Mouse (Mus musculus): ENCODE data around the gene Iqcn. TPM values are rescaled to one million over a fixed set of nuclear protein-coding genes. Genes with fewer than 3 reads are reported as not detected.

Gene Iqcn
- polyA plus RNA-seq, 2 experiments from 2014 or later = not detected

DNA sequence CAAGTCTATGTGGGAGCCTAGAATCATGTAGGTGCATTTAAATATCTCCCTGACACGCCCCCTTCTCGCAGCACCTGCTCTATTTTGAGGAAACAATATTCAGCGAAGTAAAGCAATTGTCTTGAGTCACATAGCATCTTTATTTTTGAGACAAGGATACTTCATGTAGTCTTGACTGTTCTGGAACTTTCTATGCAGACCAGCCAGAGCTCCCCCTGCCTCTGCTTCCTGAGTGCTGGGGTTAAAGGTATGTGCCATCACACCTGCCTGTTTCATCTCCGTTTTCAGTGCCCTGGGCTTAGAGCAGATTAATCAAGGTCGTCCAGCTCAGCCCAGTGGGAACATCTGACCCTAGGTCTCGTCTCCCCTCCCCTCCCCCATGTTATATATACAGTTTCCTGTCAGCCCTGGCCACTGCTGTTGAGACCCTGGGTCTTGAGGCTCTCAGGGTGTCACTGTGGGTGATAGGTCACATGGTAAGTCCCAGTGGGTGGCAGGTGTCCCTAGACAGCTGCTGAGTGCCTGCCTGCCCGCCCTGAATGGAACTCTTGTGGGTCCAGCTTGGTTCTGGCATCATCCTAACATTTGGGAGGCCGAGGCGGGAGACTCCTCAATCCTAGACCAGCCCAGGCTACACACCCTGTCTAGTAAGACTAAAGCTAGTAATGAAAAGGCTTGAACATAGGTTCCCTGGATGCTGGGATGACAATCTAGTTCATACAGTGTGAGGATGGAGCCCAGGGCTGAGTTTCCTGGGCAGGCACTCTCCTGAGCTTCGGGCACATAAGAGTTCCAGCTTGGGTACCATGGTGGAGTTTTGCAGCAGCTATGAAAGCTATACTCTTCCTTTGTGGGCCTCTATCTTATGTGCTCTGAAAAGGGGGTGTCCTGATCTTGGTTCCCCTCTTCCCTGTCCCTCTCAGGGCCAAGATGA, 1.9 kb upstream of the Iqcn start:
- ATAC-seq = no peak

DNA sequence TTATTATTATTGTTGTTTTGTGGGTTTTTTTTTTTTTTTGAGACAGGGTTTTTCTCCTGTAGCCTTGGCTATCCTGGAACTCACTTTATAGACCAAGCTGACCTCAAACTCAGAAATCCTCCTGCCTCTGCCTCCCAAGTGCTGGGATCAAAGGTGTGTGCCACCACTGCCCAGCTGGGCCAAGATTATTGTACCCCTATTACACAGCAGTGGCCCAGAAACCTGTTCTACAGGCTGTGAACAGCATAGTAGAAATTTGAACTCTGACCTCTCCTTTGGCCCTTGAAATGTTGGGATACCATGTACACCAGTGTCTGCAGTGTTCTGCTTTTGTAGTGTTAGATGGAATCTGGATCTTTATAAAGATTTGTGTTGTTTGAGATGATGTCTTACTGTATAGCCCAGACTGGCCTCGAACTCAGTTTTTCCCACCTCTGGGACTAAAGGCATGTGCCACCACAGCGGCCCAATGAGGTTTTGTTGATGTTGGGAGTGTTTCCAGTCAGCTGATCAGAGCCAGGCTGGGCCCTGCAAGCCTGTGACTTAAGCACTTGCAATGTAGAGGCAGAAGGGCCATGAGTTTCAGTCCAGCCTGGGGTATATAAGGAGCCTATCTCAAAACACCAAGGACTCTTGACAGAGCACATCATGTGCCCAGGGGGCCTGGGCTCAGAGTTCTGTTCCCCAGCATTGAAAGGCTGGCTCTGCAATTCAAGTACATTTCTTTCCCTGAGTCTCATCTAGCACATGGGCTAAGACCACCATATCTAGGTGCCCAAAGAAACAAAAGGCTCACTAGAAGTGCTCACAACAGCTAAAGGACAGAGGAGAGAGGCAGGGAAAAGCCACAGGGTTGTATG, 1.0 kb upstream of the Iqcn start:
- ATAC-seq = no peak

DNA sequence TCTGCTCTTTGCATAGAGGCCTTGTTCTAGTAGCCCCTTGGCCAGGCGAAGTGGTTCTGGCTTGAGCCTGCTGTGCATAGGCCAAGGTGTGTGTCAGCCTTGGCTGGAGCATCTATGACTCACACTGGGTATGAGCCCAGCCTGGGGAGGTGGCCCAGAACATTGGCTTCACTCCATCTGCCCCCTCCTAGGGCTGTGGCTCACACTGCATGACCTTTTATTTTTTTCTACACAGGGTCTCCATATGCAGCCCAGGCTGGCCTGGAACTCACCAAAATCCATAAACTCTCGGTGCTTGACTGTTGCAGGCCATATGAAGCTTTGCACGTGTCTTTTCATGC, 445 bp upstream of the Iqcn start:
- no peak for ATAC-seq

DNA sequence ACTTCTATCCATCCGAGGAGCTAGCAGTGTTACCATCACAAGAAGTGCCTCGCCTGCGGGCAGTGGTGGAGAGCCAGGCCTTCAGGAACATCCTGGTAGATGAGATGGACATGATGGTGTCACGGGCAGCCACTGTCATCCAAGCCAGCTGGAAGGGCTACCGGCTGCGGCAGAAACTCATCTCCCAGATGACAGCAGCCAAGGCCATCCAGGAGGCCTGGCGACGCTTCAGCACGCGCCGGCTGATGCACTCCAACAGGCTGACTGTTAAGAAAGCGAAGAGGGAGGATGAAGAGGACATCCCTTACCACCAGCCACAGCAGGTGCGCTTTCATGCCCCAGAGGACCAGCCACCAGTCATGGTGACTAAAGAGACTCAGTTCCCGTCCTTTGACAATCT, 5.0 kb downstream of the Iqcn start:
- no peak for ATAC-seq

DNA sequence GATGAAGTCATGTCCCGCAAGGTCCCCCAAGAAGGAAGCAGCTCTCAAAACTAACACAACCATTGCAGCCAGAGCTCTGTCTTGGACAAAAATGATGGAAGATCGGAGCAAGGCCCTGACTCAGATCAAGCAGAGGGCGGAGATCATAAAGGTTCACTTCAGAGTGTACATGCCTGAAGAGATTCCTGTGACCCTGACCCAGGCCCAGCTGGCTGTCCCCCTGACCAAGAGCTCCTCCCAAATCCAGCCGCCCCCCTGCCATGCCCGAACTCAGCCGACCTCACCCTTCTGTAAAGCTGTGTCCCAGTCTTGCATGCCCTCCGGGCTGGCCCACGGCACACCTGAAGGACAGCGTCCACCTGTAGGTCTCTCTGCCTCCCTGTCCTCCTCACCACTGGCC, 6.5 kb downstream of the Iqcn start:
- ATAC-seq = no peak

DNA sequence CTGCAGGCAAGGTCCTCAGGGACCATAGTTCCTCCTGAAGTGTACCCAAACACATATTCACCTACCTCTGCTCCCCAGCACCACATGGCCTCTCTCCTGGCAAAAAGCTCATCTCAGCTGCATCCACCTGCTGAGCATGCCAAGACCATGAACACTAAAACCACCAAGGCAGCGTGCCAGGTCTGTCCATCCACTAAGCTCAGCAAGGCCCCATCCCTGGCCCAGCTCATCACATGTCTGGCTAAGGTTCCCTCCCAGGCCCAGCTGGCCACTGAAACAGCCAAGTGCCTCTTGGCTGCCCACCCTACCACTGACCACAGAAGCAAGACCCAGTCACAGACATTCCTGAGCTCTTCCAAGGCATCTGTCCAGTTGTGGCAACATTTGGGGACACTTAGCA, 7.0 kb downstream of the Iqcn start:
- no peak for ATAC-seq

DNA sequence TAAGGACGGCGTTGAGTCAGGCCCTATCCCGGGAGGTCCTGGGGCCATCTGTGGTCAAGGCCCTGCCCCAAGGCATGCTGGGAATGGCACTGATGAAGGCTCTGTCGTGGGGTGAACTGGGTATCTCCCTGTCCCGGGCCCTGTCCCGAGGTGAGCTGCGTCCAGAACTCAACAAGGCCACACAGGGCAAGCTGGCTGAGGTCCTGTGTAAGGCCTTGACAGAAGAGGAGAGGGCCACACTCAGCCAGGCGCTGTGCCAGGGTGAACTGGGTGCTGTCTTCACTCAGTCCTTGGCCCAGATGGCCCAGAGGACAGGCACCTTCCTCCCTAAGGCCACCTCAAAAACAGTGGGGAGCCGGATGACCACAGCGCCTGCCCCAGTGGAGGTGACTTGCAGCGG, 7.8 kb downstream of the Iqcn start:
- no peak for ATAC-seq

DNA sequence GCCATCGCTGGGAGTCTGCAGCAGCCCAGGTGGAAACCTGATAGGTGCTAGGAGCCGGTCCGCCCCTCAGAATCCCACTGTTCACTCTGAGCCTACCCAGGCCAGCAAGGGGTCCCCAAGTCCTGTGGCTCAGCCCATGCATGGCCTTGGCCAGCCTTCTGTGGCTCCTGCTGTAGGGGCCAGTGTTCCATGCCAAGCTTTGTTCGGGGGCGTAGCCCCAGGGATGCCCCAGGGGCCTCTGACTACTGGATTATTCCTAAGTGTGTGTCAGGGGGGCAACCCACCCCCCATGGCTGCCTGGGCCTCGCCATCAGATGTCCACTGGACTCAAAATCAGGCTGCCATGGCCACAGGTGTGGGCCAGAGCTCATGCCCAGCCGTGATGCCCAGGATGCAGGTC, 10.7 kb downstream of the Iqcn start:
- ATAC-seq = no peak

DNA sequence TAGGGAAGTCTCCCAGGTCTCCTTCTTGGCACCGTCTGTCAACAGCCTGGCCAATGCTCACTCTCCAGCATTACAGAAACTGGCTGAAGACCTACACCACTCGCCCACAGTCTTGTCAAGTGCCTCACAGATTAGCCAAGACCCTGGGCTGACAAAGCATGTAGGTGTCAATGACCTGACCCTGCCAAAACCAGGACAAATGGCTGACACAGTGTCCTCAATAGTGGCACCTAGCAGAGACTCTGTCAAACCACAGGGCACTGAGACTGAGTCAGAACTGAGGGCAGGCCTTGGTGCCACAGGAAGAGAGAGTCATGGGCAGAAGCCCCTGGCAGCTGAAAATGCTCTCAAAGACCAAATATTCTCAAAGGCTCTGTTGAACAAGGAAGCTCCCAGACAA, 11.8 kb downstream of the Iqcn start:
- no peak for ATAC-seq

DNA sequence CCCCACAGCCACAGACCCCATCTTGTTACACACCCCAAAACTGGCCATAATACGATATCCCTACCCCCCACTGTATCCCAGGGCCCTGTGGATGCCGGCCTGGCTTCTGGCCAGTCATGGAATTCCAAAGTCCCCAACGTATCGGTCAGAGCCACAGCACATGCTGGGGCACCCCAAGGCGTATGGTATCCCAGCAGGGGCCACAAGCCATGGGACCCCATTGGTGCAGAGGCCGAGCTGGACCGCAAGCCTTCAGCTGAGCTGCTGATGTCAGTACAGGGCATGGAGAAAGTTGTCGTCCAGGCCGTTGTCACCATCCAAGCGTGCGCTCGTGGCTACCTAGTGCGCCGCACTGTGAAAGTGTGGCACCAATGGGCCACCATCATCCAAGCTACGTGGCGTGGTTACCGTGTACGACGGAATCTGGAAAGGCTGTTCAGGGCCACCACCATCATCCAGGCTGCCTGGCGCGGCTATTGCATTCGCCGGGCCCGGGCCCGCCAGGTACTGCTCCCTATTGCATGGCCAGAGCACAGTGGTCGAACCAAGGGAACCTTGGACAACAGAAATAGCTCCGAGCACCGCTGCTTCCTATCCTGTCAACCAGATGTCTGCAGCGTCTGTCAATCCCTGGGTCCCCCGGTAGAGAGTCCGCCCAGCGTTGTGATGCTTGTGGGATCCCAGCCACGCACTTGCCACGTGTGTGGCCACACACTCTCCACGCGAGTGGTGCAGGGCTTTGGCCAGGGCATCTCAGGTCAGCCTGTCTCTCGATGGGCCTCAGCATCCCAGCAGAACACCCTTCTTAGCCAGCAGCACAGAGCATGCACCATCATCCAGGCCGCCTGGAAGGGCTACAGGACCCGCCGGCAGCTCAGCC, 13.5 kb downstream of the Iqcn start:
- ATAC-seq = no peak

DNA sequence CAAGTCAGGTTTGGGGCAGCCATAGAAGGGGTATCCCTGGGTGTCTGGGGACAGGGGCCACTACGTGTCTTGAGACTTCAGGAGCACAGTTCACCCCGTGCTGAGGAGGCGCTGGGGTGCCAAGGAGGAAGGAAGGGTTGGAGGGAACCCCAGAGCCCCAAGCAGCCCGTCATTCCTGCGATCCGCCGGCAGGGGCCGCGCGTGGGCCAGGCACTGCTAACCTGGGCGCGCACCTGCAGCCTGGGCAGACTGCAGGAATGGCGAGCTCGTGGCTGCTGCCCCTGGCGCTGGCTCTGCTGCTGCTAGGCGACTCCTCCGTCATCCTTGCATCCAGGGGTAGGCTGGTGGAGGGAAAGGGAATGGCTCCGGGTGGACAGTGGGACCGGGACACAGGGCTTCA, 15.0 kb downstream of the Iqcn start, which contains the start of gene Gm3336:
Gene Gm3336, plus strand, starts transcription at position 247 of the 400 bp plus-strand sequence.
- peak; percentile 87 for ATAC-seq

DNA sequence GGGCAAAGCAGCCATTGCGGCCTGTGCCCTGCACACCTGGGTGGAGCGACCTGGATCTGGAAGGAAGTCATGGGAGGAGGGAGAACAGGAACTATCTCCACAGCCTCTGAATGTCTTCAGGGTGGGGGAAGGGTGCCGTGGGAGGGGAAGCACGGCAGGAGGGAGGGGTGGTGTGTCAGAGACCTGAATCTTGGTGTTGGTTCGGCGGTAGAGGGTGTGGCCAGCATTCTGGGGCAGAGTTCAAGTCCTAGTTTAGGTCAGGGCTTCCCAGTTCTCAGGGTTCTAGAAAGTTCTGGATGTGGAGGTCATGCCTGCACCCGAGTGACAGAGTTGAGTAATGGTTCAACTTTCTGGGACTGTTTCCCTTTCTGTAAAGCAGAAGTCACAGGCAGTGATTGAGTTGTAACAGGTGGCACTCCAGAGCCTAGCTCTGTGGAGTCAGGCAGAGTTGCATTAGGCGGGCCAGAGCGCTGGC, 16.6 kb downstream of the Iqcn start:
- no peak for ATAC-seq

DNA sequence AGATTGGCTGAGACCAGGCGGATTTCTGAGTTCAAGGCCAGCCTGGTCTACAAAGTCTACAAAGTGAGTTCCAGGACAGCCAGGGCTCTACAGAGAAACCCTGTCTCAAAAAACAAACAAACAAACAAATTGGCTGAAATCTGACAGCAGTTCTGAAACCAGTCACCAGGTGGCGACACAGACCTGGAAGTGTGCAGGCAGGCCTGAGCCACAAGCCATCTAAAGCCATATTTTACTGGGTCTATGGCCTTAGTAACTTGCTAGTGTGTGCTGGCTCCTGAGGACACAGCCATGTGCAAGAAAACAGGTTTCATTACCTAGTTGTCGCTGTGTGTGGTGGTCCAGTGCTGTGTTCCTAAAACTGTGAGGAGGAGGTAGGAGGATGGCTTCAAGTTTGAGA, 17.5 kb downstream of the Iqcn start:
- peak; percentile 52 for ATAC-seq

DNA sequence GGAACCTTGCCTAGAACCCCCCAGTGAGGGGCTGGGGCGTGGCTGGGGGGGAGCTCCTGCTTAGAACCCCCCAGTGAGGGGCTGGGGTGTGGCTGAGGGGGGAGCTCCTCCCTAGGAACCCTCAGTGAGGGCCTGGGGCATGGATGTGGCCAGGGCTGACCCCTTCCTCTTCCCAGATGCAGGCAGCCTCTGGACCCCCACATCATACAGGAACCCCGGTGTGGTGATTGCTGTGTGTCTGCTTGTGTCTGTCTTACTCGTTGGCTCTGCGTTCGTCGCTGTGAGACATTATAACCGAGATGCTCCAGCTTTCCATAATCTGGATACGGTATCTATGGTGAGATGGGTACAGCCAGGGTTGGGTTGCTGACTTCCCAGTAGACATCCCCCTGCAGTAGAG, 18.3 kb downstream of the Iqcn start:
- ATAC-seq = no peak

DNA sequence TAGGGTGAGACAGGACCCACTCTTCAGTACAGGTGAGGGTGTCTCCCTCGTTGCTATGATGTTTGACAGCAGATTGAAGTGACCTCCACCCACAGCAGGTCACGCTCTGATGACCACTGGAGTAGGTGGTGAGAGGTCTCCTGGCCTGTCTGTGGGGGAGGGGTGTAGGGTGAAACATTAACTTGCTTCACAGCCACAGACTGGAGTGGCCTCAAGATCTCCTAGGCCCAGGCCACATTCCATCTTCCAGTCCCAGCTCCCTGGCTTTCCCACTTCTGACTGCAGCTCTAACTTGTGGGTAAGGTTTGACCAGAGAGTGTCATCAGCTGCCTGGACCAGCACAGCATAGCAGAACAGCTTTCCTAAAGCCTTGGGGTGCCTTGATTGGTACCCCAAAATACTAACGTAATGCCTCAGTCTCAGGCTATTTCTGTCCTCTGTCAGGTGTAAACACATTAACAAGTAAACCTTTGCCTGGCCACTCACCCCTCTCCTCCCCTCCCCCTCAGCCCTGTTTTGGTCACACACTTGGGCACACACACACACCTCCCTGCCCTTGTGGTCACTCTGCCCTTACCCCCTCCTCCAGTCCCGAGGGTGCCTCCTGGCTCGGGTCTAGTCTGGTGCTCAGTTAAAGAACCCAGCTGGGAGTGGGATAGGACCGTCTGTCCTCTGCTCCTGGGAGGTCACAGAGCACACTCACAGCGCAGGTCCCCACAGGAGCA, 20.4 kb downstream of the Iqcn start, which contains the start of gene Pde4c:
Gene Pde4c, plus strand, starts transcription at position 235 of the 725 bp plus-strand sequence.
- no peak for ATAC-seq

DNA sequence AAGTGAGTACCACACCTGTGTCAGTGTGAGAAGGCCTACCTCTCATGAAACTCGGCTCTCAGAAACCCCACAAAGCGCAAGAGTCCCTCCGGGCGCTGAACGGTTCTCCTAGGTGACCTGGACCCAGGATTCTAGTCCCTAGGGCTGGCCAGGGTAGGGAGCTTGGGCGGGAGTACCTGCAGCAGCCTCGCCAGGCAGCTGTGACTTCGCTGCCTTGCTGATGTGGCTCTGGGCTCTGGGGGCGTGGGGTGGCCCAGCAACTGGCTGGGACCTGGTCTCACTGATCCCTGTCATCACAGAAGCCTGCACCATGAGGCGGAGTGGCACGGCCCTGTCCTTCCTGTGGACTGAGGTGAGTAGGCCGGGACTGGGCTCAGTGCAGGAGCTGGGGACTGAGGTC, 21.0 kb downstream of the Iqcn start:
- ATAC-seq = no peak

DNA sequence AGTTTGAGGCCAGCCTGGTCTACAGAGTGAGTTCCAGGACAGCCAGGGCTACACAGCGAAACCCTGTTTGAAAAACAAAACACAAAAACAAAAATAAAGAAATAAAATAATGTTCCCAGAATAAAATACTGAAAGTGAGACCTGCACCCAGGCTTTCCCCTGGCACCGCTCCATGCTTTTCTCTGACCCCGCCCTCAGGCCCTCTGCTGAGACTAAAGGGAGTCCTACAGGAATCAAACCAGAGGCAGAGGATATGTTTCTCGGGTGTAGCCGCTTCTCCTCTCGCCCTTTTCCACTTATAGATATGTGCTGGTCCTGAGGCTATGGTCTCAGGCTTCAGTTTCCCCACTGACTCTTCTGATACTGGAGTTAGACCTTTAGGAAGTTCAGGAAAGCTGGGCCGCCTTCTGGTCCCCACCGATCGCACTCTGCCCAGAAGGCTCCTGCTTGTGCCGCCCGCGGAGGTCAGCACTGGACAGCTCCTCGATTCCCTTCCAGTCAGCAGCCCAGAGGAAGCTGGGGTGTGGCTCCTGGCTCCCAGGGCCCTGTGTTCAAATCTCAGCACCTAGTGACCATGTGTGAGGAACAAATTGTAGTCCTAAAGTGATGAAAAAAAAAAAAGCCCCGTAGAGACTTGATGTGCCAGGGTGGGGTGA, 22.7 kb downstream of the Iqcn start:
- no peak for ATAC-seq

DNA sequence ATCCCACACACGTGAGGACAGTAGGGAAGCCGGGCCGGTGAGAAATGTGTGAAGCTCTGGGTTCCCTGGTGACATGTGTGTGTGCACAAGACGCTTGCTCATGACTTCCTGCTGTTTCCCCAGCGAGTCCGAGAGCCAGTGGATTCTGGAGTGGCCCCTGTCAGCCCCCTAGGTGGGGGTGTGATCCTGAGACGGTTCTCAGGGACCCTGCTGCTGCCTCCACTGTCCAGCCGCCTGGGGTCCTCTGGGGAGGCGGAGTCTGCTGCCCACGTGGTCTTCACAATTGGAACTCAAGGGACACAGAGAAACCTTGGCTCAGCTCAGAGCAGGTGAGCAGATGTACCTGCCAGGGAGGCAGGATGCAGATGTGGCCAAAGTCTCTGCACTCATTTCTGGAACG, 23.5 kb downstream of the Iqcn start:
- ATAC-seq = no peak

DNA sequence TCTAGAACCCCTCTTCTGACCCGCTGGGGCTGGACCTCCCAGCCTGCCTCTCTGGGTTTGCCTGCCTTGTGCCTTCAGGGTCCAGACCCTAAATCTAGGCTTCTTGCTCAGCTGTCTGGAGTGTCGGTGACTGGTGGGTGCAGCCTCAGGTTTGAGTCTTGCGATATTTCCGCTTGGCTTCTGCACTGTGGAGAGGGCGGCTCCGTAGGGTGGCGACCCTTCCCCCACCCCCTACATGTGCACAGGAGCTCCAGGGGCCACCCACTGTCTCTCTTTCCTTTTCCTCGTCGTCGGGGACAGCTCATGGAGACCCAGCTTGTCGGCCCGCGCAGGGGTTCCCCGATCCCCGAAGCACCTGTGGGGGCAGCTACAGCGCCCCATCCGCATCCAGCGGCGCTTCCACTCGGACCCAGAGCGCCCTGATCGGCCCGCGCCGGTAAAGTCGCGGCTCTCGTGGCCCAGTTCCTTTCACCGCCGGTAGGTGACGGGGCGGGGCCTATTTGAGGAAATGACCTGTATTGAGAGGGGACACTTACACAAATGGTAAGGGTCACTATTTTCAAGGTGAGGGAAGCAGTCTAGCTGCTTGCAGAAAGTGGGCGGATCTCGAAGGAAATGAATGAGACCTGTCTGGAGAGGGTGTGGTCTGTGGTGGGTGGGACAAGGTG, 26.7 kb downstream of the Iqcn start:
- peak; percentile 69 for ATAC-seq

DNA sequence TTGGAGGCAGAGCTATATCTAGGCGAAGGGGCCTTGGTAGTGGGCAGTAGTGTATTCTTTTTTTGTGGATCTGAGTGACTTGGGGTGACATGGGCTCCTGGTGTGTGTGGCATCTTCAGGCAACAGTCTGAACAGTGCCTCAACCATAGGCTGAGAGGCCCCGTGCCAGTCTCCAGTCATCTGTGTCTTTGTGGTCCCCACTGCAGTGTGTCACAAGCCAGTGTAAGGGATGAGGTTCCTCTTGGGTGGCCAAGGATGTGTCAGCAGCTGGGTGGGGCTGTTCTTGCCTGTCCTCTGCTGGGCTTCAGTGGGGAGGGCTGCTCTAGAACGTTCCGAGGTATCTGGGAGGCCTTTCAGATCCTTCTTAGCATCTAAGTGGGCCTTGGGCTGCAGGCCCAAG, 27.7 kb downstream of the Iqcn start:
- no peak for ATAC-seq

DNA sequence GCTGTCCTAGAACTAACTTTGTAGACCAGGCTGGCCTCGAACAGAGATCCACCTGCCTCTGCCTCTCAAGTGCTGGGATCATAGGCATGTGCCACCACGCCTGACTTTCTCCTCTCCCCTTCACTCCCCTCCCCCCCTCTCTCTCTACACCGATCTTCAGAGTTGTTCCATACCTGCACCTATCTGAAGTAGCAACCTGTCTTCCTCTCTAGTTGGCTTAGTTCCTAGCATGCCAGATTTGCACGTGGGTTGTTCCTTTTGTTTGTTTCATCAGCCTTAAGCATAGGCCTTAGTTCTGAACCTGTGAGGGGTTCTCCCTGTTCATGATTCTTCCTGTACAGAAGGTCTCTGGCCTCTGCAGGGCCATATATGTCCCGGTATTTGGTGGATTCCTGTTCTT, 34.4 kb downstream of the Iqcn start:
- ATAC-seq = no peak
